Mouse (Mus musculus) left cerebral cortex, adult 11 months (tissue): Measurements from ENCODE around the gene Ncoa6.
A peak's percentile ranks its signal among the peaks of the same experiment; 100 is the strongest.
"Not testable (repeated sequence)": the region's sequence is repeated elsewhere in the genome, so short reads cannot be mapped to it uniquely, and the experiment has no call there.

Experiments
- DNase-seq: peaks from one replicate; pipeline ENCODE4 v3.0.0; 2022; ENCODE audit warnings: low spot score

Gene Ncoa6

DNA sequence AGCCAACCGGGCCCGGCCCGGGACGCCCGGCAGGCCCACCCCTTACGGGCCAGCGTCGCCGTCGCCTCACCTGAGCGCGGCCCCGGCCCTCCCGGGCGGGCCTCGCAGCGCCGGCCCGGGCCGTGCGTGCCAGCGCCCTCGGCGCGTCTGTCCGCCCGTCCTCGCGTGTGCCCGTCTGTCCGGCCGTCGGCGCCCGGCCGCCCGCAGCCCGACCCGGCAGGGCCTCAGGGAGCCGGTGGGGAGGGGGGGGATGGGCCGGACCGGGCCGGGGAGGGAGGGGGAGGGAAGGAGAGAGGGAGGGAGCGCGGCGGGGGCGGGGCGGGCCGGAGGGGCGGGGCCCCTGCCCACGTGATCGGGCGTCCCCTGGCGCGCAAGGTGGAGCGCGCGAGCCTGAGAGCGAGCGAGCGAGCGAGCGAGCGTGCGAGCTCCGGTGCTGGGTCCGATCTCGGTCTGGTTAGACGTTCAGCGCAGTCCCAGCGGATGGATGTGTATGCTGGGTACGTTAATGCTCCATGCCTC is at the start of gene Ncoa6:
Gene Ncoa6 (minus strand): TSS at position 325 of the 519 bp plus-strand sequence.
- no peak for DNase-seq

DNA sequence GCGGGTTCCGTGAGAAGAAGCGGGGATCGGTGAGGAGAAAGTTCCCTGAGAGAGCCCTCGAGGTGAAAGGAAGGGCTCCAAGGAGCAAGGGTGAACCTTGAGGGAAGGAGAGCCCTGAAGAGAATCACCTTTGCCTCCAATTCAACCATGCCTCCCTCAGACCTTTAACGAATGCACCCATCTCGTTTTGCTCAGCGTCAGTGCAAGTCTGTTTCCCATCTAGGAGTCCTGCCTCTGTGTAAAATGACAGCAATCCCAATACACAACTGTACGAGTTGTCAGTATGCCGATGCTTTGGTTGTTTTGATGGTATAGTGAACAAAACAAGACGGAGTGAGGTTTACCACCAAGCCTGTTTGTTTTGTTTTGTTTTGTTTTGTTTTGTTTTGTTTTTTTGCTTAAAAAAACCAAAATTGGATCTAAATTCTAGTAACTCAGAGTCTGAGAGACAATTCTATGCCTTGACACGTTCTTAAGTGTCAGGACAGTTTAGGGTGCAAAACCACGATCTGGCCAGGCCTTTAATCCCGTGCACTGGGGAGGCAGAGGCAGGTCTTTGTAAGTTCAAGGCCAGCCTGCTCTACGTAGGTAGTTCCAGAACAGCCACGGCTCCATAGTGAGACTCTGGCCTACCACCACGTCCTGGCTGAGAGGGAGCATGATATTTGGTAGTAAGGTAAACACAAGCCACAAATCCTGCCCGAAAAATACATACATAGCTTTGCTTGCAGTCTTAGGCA is 45.0 kb upstream of the Ncoa6 start:
- DNase-seq, result no peak

- DNase-seq, result peak; percentile 97
Measured at GRCm38 (mm10) chr2:155517455-155518423, 44.0 kb upstream of the Ncoa6 start, which contains the start of the genes Acss2 and Ggt7. Gene Acss2 (plus strand): TSS chr2:155517948. Gene Ggt7 (minus strand): TSS chr2:155518237.

- DNase-seq, result peak; percentile 65
Measured at GRCm38 (mm10) chr2:155515941-155516340, 42.2 kb upstream of the Ncoa6 start.

GRCm38 (mm10) chr2:155514666-155515065 is 41.0 kb upstream of the Ncoa6 start:
- peak; percentile 82 for DNase-seq

GRCm38 (mm10) chr2:155513543-155513942 is 39.8 kb upstream of the Ncoa6 start:
- DNase-seq, result no peak

GRCm38 (mm10) chr2:155512479-155512878 is 38.8 kb upstream of the Ncoa6 start:
- no peak for DNase-seq

DNA sequence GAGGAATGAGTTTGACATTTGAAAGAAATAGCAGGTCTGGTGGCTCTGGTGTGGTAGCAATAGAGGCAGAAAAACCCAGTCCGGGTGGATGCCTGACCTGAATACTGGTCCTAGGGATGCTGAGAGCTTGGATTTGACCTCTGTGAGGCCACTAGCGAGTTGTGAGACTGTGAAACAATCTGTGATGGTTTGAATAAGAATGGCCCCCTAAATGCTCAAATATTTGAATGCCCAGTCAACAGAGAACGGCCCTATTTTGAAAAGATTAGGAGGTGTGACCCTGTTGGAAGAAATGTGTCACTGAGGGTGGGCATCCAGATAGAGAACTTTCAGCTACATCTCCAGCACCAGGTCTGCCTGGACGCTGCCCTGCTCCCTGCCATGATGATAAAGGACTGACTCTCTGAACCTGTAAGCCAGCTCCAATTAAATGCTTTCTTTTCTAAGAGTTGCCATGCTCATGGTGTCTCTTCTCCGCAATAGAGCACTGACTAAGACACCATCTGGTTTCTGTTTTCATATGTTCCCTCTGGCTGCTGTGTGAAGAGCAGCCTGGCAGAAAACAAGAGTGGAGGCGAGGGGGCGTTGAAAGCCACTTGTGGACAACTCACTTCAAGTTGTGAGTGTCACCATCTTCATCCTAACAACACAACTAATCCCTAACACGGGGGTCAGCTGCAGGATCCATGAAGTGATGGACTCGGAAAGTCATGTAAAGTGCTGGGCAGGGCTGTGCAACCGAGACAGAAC is 34.2 kb upstream of the Ncoa6 start:
- DNase-seq, result no peak

GRCm38 (mm10) chr2:155505811-155506210 is 32.1 kb upstream of the Ncoa6 start:
- no peak for DNase-seq

DNA sequence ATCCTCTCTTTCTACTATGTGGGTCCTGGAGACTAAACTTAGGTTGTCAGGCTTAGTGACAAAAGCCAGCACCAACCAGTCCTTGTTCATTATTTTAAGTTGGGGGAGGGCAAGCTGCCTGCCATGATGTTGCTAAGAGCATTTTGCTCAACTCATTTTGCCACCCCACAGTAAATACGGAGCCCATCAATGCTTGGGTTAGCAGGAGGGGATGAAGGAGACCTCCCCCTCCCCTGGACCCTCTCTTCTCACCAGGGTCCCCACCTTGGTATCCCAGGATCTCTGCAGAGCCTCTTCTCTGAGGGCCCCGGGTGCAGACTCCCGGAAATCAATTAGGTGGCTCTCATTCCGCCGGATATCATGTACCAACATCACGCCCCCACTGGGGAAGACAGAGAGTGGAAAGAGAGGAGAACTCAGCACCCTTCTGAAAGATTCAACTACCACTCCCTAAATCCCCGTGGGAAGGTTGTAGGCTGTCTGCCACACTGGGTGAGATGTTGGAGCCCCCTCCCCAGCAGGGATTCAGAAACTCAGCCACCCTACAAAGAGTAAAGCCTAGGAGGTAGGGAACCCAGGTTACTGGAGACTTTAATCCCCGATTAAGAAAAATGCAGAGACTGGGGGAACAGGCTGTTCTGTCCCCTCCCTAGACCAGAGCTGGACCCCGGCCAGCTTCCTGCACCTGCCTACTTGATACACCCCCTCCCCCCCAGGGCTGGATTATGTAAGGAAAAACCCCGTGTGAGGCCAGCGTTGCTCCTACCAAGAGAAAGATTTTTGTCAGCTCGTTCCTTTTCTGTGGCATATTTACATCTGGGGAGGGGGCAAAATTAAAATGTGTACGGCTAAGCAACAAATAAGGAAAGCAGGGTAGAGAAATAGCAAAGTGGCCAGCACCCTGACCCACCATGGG is 31.0 kb upstream of the Ncoa6 start:
- DNase-seq, result no peak

- no peak for DNase-seq
Measured at GRCm38 (mm10) chr2:155502596-155502995, 28.9 kb upstream of the Ncoa6 start.

GRCm38 (mm10) chr2:155490998-155491397 is 17.3 kb upstream of the Ncoa6 start:
- DNase-seq, result no peak

GRCm38 (mm10) chr2:155482021-155482420 is 8.3 kb upstream of the Ncoa6 start:
- no peak for DNase-seq

DNA sequence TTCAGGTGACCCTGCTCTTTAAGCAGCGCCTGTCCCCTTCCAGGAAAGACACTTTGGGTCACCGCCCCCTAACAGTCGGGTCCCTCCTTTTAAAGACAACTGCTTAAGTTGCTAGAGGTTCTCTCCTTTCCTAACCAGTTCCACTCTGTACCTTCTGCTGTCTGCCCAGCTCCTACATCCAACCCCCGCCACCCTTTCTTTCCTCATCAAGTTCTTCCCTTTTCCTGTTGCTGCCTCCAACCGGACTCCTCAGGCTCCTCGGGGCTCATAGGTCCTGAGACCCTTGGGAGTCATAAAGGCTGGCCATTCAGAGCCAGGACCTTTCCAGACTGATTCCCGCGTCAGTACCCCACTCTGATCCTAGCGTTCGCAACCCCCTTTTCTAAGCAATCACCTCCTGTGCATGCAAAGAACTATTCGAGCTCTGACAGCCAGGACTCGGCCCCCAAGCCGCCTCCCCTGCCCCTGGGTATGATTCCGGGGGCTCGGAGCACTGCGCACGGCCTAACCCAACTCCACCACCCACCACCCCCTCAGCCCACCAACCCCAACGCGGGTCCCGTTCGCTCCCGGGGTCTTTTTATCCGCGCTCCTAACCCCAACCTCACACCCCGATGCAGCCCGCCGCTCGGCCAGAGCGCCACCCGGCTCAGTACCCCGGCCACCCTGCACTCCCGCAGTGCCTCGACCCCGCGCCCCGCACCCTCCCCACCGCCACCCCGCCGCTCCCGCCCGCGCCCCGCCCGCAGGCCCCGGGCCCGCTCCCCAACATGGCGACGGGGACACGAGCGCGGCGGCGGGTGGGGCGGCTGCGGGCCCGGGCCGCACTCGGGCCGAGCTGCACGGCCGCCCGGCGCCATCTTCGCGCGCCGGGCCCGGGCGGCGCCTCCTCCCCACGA is 774 bp downstream of the Ncoa6 start:
- DNase-seq, result no peak

GRCm38 (mm10) chr2:155466861-155467260 is 6.8 kb downstream of the Ncoa6 start:
- DNase-seq, result no peak

GRCm38 (mm10) chr2:155453591-155453990 is 20.1 kb downstream of the Ncoa6 start:
- no peak for DNase-seq

GRCm38 (mm10) chr2:155451256-155451655 is 22.4 kb downstream of the Ncoa6 start:
- no peak for DNase-seq

GRCm38 (mm10) chr2:155447906-155448305 is 25.8 kb downstream of the Ncoa6 start:
- not testable (repeated sequence) for DNase-seq

DNA sequence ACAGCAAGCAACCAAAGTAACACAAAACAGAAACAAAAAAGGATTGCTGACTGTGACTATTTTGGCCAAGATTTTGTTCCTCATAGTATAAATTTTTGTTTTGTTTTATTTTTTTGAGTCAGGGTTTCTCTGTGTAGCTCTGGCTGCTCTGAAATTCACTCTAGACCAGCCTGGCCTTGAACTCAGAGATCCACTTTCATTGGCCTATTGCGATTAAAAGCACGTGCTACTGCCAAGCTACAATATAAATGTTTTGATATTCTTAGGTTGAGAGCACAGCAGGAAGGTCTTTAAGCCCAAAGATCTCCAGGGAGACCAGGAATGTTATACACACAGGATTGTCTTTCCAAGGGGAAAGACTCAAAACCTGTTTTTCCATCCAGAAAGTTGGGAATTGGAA is 30.2 kb downstream of the Ncoa6 start:
- DNase-seq, result no peak

DNA sequence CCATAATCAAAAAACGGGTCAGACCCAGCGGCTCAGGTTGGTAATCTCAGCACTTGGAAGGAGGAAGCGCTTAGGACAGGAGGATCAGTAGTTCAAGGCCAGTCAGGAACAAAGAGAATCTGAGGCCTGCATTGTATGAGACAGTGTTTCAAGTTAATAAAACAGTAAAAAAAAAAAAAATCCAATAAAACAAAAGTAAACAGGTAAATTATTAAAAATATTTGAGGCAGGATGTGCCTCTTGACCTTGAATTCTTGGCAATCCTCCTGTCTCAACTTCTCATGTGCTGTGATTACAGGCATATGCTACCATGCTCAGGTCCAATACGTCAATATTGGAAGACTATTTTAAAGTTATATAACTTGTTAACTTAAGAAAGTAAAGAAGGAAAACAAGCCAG is 30.8 kb downstream of the Ncoa6 start:
- DNase-seq, result no peak
